In genomic region chr7:132574646-132575045, GRCm38 (mm10) we compare ENCODE assay signal across 16 mouse cellular contexts. TPM values are rescaled to one million over a fixed set of nuclear protein-coding genes. Genes with fewer than 3 reads are reported as not detected.
DNase-seq lines count a peak whose midpoint lies in the region; ATAC-seq and TF ChIP-seq lines count a peak whose summit lies in the region.
"Had no signal": no experiment of that assay in that cellular context is flagged by ENCODE, and none has a peak within 500 bp of the region (broad histone marks: within the 10 kb centered on the region; RNA-seq: fewer than 3 reads in every experiment).

No protein-coding gene starts in this region.

- no peak; the same call in 1 of the 2 replicates for TF ChIP-seq EP300 in lung, postnatal 0 days (IDR thresholded peaks at IDR 0.05)

- no peak overlapping the region for H3K4me3 ChIP-seq in heart, embryonic 15.5 days
- no peak overlapping the region for H3K4me3 ChIP-seq in heart, embryonic 12.5 days
- H3K4me3 ChIP-seq in embryonic facial prominence, embryonic 15.5 days (replicated peaks) = no peak overlapping the region
- H3K4me3 ChIP-seq in intestine, postnatal 0 days (ENCODE audit: low read depth, low read length) = peak overlapping the region; percentile 66
- no peak overlapping the region for H3K4me3 ChIP-seq in lung, postnatal 0 days (ENCODE audit: low read depth, low read length)
- H3K4me3 ChIP-seq in midbrain, embryonic 11.5 days (ENCODE audit: low read depth, low read length) = no peak overlapping the region
- H3K4me3 ChIP-seq in cerebellum, adult 2 months (replicated peaks; ENCODE audit: insufficient read depth, low read depth, low read length) = no peak overlapping the region

- no peak for ATAC-seq in heart, embryonic 15.5 days (replicated peaks; ENCODE audit: insufficient number of reproducible peaks, insufficient read depth, low FRiP score, low read depth)
- no peak for ATAC-seq in heart, embryonic 12.5 days (ENCODE audit: insufficient number of reproducible peaks, low FRiP score)
- ATAC-seq in embryonic facial prominence, embryonic 15.5 days (ENCODE audit: insufficient number of reproducible peaks, low FRiP score, low TSS enrichment, low read depth) = no peak
- ATAC-seq in intestine, postnatal 0 days = no peak
- no peak for ATAC-seq in lung, postnatal 0 days
- ATAC-seq in erythroid progenitor cell, adult 5-6 weeks (replicated peaks; ENCODE audit: low FRiP score, poor library complexity, severe bottlenecking) = no peak
- no peak for ATAC-seq in midbrain, embryonic 11.5 days (ENCODE audit: low FRiP score)
- ATAC-seq: hindbrain, embryonic 16.5 days; midbrain, embryonic 15.5 days had no signal

- no peak for TF ChIP-seq CTCF in intestine, postnatal 0 days (IDR thresholded peaks at IDR 0.05; ENCODE audit: low read depth)
- no peak for TF ChIP-seq CTCF in lung, postnatal 0 days (IDR thresholded peaks at IDR 0.05)
- no peak for TF ChIP-seq CTCF in cerebellum, adult 2 months (IDR thresholded peaks at IDR 0.05; ENCODE audit: borderline replicate concordance, insufficient read depth, low read depth, low read length)

- DNase-seq in lung, postnatal 0 days (ENCODE audit: low spot score) = peak; percentile 81
- DNase-seq in midbrain, embryonic 11.5 days (ENCODE audit: low spot score, missing footprints) = no peak
- no peak for DNase-seq in cerebellum, adult 2 months
- DNase-seq: gastrocnemius, postnatal 10 days had no signal

- no peak overlapping the region for H3K9ac ChIP-seq in heart, embryonic 15.5 days
- H3K9ac ChIP-seq in heart, embryonic 12.5 days = no peak overlapping the region
- no peak overlapping the region for H3K9ac ChIP-seq in embryonic facial prominence, embryonic 15.5 days
- H3K9ac ChIP-seq in intestine, postnatal 0 days (ENCODE audit: low read depth, low read length) = peak overlapping the region; percentile 56
- H3K9ac ChIP-seq in lung, postnatal 0 days (replicated peaks; ENCODE audit: low read depth) = no peak overlapping the region
- H3K9ac ChIP-seq in midbrain, embryonic 11.5 days (ENCODE audit: low read length) = no peak overlapping the region

- no peaks in the 10 kb centered on the region for H3K36me3 ChIP-seq in heart, embryonic 15.5 days
- peaks cover 3% of the 10 kb centered on the region; the same call in 1 of the 2 replicates for H3K36me3 ChIP-seq in heart, embryonic 12.5 days
- 0 out of 2 replicates have a peak, but pooled peaks cover 3% of the 10 kb centered on the region for H3K36me3 ChIP-seq in embryonic facial prominence, embryonic 15.5 days
- H3K36me3 ChIP-seq in intestine, postnatal 0 days (ENCODE audit: control insufficient read depth, insufficient read depth) = 0 out of 2 replicates have a peak, but pooled peaks cover 4% of the 10 kb centered on the region
- H3K36me3 ChIP-seq in lung, postnatal 0 days (ENCODE audit: insufficient read depth, low read length) = no peaks in the 10 kb centered on the region
- H3K36me3 ChIP-seq in midbrain, embryonic 11.5 days (ENCODE audit: control insufficient read depth, insufficient read depth, low read length) = no peaks in the 10 kb centered on the region
- H3K36me3 ChIP-seq: midbrain, embryonic 15.5 days had no signal

- peak overlapping the region; percentile 1; the same call in 1 of the 2 replicates for H3K4me2 ChIP-seq in heart, embryonic 15.5 days
- H3K4me2 ChIP-seq in heart, embryonic 12.5 days = no peak overlapping the region
- peak overlapping the region; percentile 54; the same call in 1 of the 2 replicates for H3K4me2 ChIP-seq in embryonic facial prominence, embryonic 15.5 days (replicated peaks)
- peak overlapping the region; percentile 71 for H3K4me2 ChIP-seq in intestine, postnatal 0 days (replicated peaks; ENCODE audit: low read depth)
- peak overlapping the region; percentile 9; the same call in 1 of the 2 replicates for H3K4me2 ChIP-seq in lung, postnatal 0 days (replicated peaks; ENCODE audit: low read depth, low read length)
- no peak overlapping the region for H3K4me2 ChIP-seq in midbrain, embryonic 11.5 days

- H3K27ac ChIP-seq in heart, embryonic 15.5 days = no peak overlapping the region
- no peak overlapping the region for H3K27ac ChIP-seq in heart, embryonic 12.5 days (ENCODE audit: poor library complexity, severe bottlenecking)
- H3K27ac ChIP-seq in embryonic facial prominence, embryonic 15.5 days (replicated peaks) = no peak overlapping the region
- H3K27ac ChIP-seq in intestine, postnatal 0 days (ENCODE audit: low read depth, low read length) = peak overlapping the region; percentile 99; the same call in 1 of the 2 replicates
- H3K27ac ChIP-seq in lung, postnatal 0 days (ENCODE audit: low read length) = 0 out of 2 replicates have a peak overlapping the region, but pooled peaks have one; percentile 47
- no peak overlapping the region for H3K27ac ChIP-seq in midbrain, embryonic 11.5 days (ENCODE audit: low read depth, low read length)
- no peak overlapping the region for H3K27ac ChIP-seq in cerebellum, adult 2 months (ENCODE audit: insufficient read depth, low read length)

- no peak for TF ChIP-seq POLR2A in cerebellum, adult 2 months (IDR thresholded peaks at IDR 0.05; ENCODE audit: borderline replicate concordance, insufficient read depth, low read length)

- H3K27me3 ChIP-seq in heart, embryonic 15.5 days = no peaks in the 10 kb centered on the region
- H3K27me3 ChIP-seq in heart, embryonic 12.5 days (replicated peaks) = no peaks in the 10 kb centered on the region
- peaks cover 3% of the 10 kb centered on the region; the same call in 1 of the 2 replicates for H3K27me3 ChIP-seq in embryonic facial prominence, embryonic 15.5 days
- H3K27me3 ChIP-seq in intestine, postnatal 0 days (replicated peaks; ENCODE audit: control insufficient read depth, insufficient read depth, low read length) = no peaks in the 10 kb centered on the region
- H3K27me3 ChIP-seq in lung, postnatal 0 days (replicated peaks; ENCODE audit: insufficient read depth, low read length) = no peaks in the 10 kb centered on the region
- H3K27me3 ChIP-seq in midbrain, embryonic 11.5 days (ENCODE audit: control insufficient read depth, insufficient read depth, low read length) = peaks cover 2% of the 10 kb centered on the region; the same call in 1 of the 2 replicates
- H3K27me3 ChIP-seq in cerebellum, adult 2 months (ENCODE audit: control insufficient read depth, insufficient read depth, low read length) = no peaks in the 10 kb centered on the region
- H3K27me3 ChIP-seq: midbrain, embryonic 15.5 days had no signal

- H3K9me3 ChIP-seq in heart, embryonic 15.5 days (replicated peaks) = no peaks in the 10 kb centered on the region
- no peaks in the 10 kb centered on the region for H3K9me3 ChIP-seq in heart, embryonic 12.5 days (replicated peaks)
- no peaks in the 10 kb centered on the region for H3K9me3 ChIP-seq in embryonic facial prominence, embryonic 15.5 days (replicated peaks)
- H3K9me3 ChIP-seq in intestine, postnatal 0 days (ENCODE audit: control insufficient read depth) = no peaks in the 10 kb centered on the region
- H3K9me3 ChIP-seq in lung, postnatal 0 days (ENCODE audit: low read length) = no peaks in the 10 kb centered on the region
- no peaks in the 10 kb centered on the region for H3K9me3 ChIP-seq in midbrain, embryonic 11.5 days (ENCODE audit: control insufficient read depth, low read length)
- H3K9me3 ChIP-seq: forebrain, embryonic 12.5 days; midbrain, embryonic 15.5 days had no signal

- WGBS in heart, embryonic 15.5 days = 85% methylated on average over 5 of the region's 5 CpGs
- WGBS in heart, embryonic 12.5 days = 88% methylated on average over 5 of the region's 5 CpGs
- WGBS in embryonic facial prominence, embryonic 15.5 days = 72% methylated on average over 5 of the region's 5 CpGs
- 22% methylated on average over 5 of the region's 5 CpGs for WGBS in intestine, postnatal 0 days
- 55% methylated on average over 5 of the region's 5 CpGs for WGBS in lung, postnatal 0 days
- 96% methylated on average over 5 of the region's 5 CpGs for WGBS in midbrain, embryonic 11.5 days
- WGBS in cerebellum, adult 2 months = 93% methylated on average over 5 of the region's 5 CpGs

- H3K4me1 ChIP-seq in heart, embryonic 15.5 days (replicated peaks) = peaks cover 53% of the 10 kb centered on the region
- H3K4me1 ChIP-seq in heart, embryonic 12.5 days (replicated peaks) = peaks cover 39% of the 10 kb centered on the region
- H3K4me1 ChIP-seq in embryonic facial prominence, embryonic 15.5 days = peaks cover 37% of the 10 kb centered on the region
- 0 out of 2 replicates have a peak, but pooled peaks cover 7% of the 10 kb centered on the region for H3K4me1 ChIP-seq in intestine, postnatal 0 days (replicated peaks; ENCODE audit: control insufficient read depth, insufficient read depth, low read length)
- H3K4me1 ChIP-seq in lung, postnatal 0 days (ENCODE audit: insufficient read depth, low read depth, low read length) = peaks cover 7% of the 10 kb centered on the region; the same call in 1 of the 2 replicates
- peaks cover 9% of the 10 kb centered on the region for H3K4me1 ChIP-seq in midbrain, embryonic 11.5 days (ENCODE audit: control insufficient read depth, insufficient read depth, low read length)
- H3K4me1 ChIP-seq in cerebellum, adult 2 months (ENCODE audit: control insufficient read depth, insufficient read depth, low read length) = no peaks in the 10 kb centered on the region

RNA-seq across cellular contexts. Expression of gene Oat, which starts 1.6 kb away (rescaled TPM):
- 186 and 207 TPM in 2 replicates for polyA plus RNA-seq in heart, embryonic 15.5 days (2015; fragmentation: Nextera tagmentation; extraction: Ambion mirVana)
- 161 and 163 TPM in 2 replicates for polyA plus RNA-seq in heart, embryonic 12.5 days (2016; fragmentation: Nextera tagmentation; extraction: Ambion mirVana)
- 225 and 237 TPM in 2 replicates for polyA plus RNA-seq in embryonic facial prominence, embryonic 15.5 days (2015; fragmentation: Nextera tagmentation; extraction: Ambion mirVana)
- 1,789 and 2,051 TPM in 2 replicates for polyA plus RNA-seq in intestine, postnatal 0 days (2015; fragmentation: Nextera tagmentation; extraction: Ambion mirVana)
- 214 and 233 TPM in 2 replicates for polyA plus RNA-seq in lung, postnatal 0 days (2015; fragmentation: Nextera tagmentation; extraction: Ambion mirVana)
- total RNA-seq in erythroid progenitor cell, adult 5-6 weeks (2015; ENCODE audit: low replicate concordance) = 20.9 and 22.2 TPM in 2 replicates
- total RNA-seq in erythroid progenitor cell, adult 5-6 weeks (2017; ENCODE audit: low replicate concordance) = 18.5 and 23.5 TPM in 2 replicates
- polyA plus RNA-seq in midbrain, embryonic 11.5 days (2014; fragmentation: Nextera tagmentation; extraction: Ambion mirVana) = 145 and 152 TPM in 2 replicates
- 98.5 and 111 TPM in 2 replicates for polyA plus RNA-seq in cerebellum, adult 2 months (2012; rRNA removed)

RNA-seq across cellular contexts. Expression of gene Nkx1-2, which starts 24.8 kb away (rescaled TPM):
- polyA plus RNA-seq in heart, embryonic 15.5 days (2015; fragmentation: Nextera tagmentation; extraction: Ambion mirVana) = not detected in 2 replicates
- polyA plus RNA-seq in heart, embryonic 12.5 days (2016; fragmentation: Nextera tagmentation; extraction: Ambion mirVana) = not detected in 2 replicates
- 0.05 TPM in 1 of 2 replicates, not detected in the other for polyA plus RNA-seq in embryonic facial prominence, embryonic 15.5 days (2015; fragmentation: Nextera tagmentation; extraction: Ambion mirVana)
- 0.57 and 0.61 TPM in 2 replicates for polyA plus RNA-seq in intestine, postnatal 0 days (2015; fragmentation: Nextera tagmentation; extraction: Ambion mirVana)
- not detected in 2 replicates for polyA plus RNA-seq in lung, postnatal 0 days (2015; fragmentation: Nextera tagmentation; extraction: Ambion mirVana)
- not detected in 2 replicates for total RNA-seq in erythroid progenitor cell, adult 5-6 weeks (2015; ENCODE audit: low replicate concordance)
- total RNA-seq in erythroid progenitor cell, adult 5-6 weeks (2017; ENCODE audit: low replicate concordance) = not detected in 2 replicates
- 4.4 and 4.5 TPM in 2 replicates for polyA plus RNA-seq in midbrain, embryonic 11.5 days (2014; fragmentation: Nextera tagmentation; extraction: Ambion mirVana)
- polyA plus RNA-seq in cerebellum, adult 2 months (2012; rRNA removed) = not detected in 2 replicates
- total RNA-seq: adrenal gland, adult 18-20 months; gastrocnemius, postnatal 10 days; neutrophil, adult 5-6 weeks had no signal
- polyA plus RNA-seq: heart, postnatal 0 days; stomach, embryonic 14.5 days had no signal

RNA-seq across cellular contexts. Expression of gene Lhpp, which starts 35.8 kb away (rescaled TPM):
- polyA plus RNA-seq in heart, embryonic 15.5 days (2015; fragmentation: Nextera tagmentation; extraction: Ambion mirVana) = 21.3 and 22.6 TPM in 2 replicates
- 23.5 and 23.6 TPM in 2 replicates for polyA plus RNA-seq in heart, embryonic 12.5 days (2016; fragmentation: Nextera tagmentation; extraction: Ambion mirVana)
- 14.4 and 17.4 TPM in 2 replicates for polyA plus RNA-seq in embryonic facial prominence, embryonic 15.5 days (2015; fragmentation: Nextera tagmentation; extraction: Ambion mirVana)
- polyA plus RNA-seq in intestine, postnatal 0 days (2015; fragmentation: Nextera tagmentation; extraction: Ambion mirVana) = 52.0 and 54.5 TPM in 2 replicates
- polyA plus RNA-seq in lung, postnatal 0 days (2015; fragmentation: Nextera tagmentation; extraction: Ambion mirVana) = 5.9 and 7.6 TPM in 2 replicates
- 1.7 and 2.5 TPM in 2 replicates for total RNA-seq in erythroid progenitor cell, adult 5-6 weeks (2015; ENCODE audit: low replicate concordance)
- total RNA-seq in erythroid progenitor cell, adult 5-6 weeks (2017; ENCODE audit: low replicate concordance) = 1.8 and 3.6 TPM in 2 replicates
- polyA plus RNA-seq in midbrain, embryonic 11.5 days (2014; fragmentation: Nextera tagmentation; extraction: Ambion mirVana) = 18.3 and 20.8 TPM in 2 replicates
- polyA plus RNA-seq in cerebellum, adult 2 months (2012; rRNA removed) = 26.7 and 30.4 TPM in 2 replicates

Comparison
In these comparisons a context has a peak if more than half of its experiments do, and no peak if none do; other contexts are left out.
1. H3K4me2 ChIP-seq: peak in heart, embryonic 15.5 days (single experiment), embryonic facial prominence, embryonic 15.5 days (single experiment), intestine, postnatal 0 days (single experiment) and lung, postnatal 0 days (single experiment); none in heart, embryonic 12.5 days (single experiment) and midbrain, embryonic 11.5 days (single experiment).
2. H3K27ac ChIP-seq: peak in intestine, postnatal 0 days (single experiment) and lung, postnatal 0 days (single experiment); none in heart, embryonic 15.5 days (single experiment), heart, embryonic 12.5 days (single experiment), embryonic facial prominence, embryonic 15.5 days (single experiment), midbrain, embryonic 11.5 days (single experiment) and cerebellum, adult 2 months (single experiment).